11 mouse cellular contexts compared by ENCODE assay signal in genomic region chr2:163284856-163285255, GRCm38 (mm10).
DNase-seq lines count a peak whose midpoint lies in the region; ATAC-seq lines count a peak whose summit lies in the region.
"Had no signal": no experiment of that assay in that cellular context is flagged by ENCODE, and none has a peak within 500 bp of the region (broad histone marks: within the 10 kb centered on the region; RNA-seq: fewer than 3 reads in every experiment).

No protein-coding gene starts in this region.

- H3K9me3 ChIP-seq in hindbrain, embryonic 13.5 days = no peaks in the 10 kb centered on the region
- no peaks in the 10 kb centered on the region for H3K9me3 ChIP-seq in hindbrain, embryonic 10.5 days
- H3K9me3 ChIP-seq in midbrain, embryonic 12.5 days = no peaks in the 10 kb centered on the region
- H3K9me3 ChIP-seq in midbrain, embryonic 11.5 days (ENCODE audit: control insufficient read depth, low read length) = no peaks in the 10 kb centered on the region
- no peaks in the 10 kb centered on the region for H3K9me3 ChIP-seq in neural tube, embryonic 14.5 days (ENCODE audit: control insufficient read depth, low read length)
- H3K9me3 ChIP-seq: G1E had no signal

- H3K27ac ChIP-seq in hindbrain, embryonic 13.5 days = peak overlapping the region; percentile 87
- no peak overlapping the region for H3K27ac ChIP-seq in hindbrain, embryonic 10.5 days
- H3K27ac ChIP-seq in midbrain, embryonic 12.5 days (replicated peaks) = peak overlapping the region; percentile 64
- H3K27ac ChIP-seq in midbrain, embryonic 11.5 days (ENCODE audit: low read depth, low read length) = no peak overlapping the region
- H3K27ac ChIP-seq in neural tube, embryonic 14.5 days (ENCODE audit: low read depth, low read length) = peak overlapping the region; percentile 40; the same call in 1 of the 2 replicates

- H3K4me3 ChIP-seq in hindbrain, embryonic 13.5 days = no peak overlapping the region
- H3K4me3 ChIP-seq in hindbrain, embryonic 10.5 days = no peak overlapping the region
- H3K4me3 ChIP-seq in midbrain, embryonic 12.5 days = no peak overlapping the region
- no peak overlapping the region for H3K4me3 ChIP-seq in midbrain, embryonic 11.5 days (ENCODE audit: low read depth, low read length)
- no peak overlapping the region for H3K4me3 ChIP-seq in neural tube, embryonic 14.5 days (ENCODE audit: low read depth, low read length)

- ATAC-seq in hindbrain, embryonic 13.5 days (ENCODE audit: low FRiP score) = 0 out of 2 replicates have a peak, but pooled peaks have one; percentile 52
- ATAC-seq in midbrain, embryonic 12.5 days (ENCODE audit: low FRiP score, low read depth) = no peak
- no peak for ATAC-seq in midbrain, embryonic 11.5 days (ENCODE audit: low FRiP score)
- peak; percentile 50 for ATAC-seq in neural tube, embryonic 14.5 days (ENCODE audit: low read depth)
- ATAC-seq in cerebellum, adult (ENCODE audit: insufficient number of reproducible peaks, low FRiP score, low TSS enrichment) = no peak

- 49% methylated on average over 7 of the region's 7 CpGs for WGBS in hindbrain, embryonic 13.5 days
- WGBS in hindbrain, embryonic 10.5 days = 89% methylated on average over 7 of the region's 7 CpGs
- 77% methylated on average over 7 of the region's 7 CpGs for WGBS in midbrain, embryonic 12.5 days
- WGBS in midbrain, embryonic 11.5 days = 88% methylated on average over 7 of the region's 7 CpGs
- 24% methylated on average over 7 of the region's 7 CpGs for WGBS in neural tube, embryonic 14.5 days

- H3K9ac ChIP-seq in hindbrain, embryonic 13.5 days = no peak overlapping the region
- no peak overlapping the region for H3K9ac ChIP-seq in midbrain, embryonic 12.5 days (replicated peaks)
- H3K9ac ChIP-seq in midbrain, embryonic 11.5 days (ENCODE audit: low read length) = no peak overlapping the region
- H3K9ac ChIP-seq in neural tube, embryonic 14.5 days (replicated peaks; ENCODE audit: low read depth, low read length) = no peak overlapping the region

- H3K27me3 ChIP-seq in hindbrain, embryonic 13.5 days = peaks cover 39% of the 10 kb centered on the region
- H3K27me3 ChIP-seq in hindbrain, embryonic 10.5 days (ENCODE audit: insufficient read depth, poor library complexity, severe bottlenecking) = peaks cover 21% of the 10 kb centered on the region
- H3K27me3 ChIP-seq in midbrain, embryonic 12.5 days = peaks cover 10% of the 10 kb centered on the region; the same call in 1 of the 2 replicates
- no peaks in the 10 kb centered on the region for H3K27me3 ChIP-seq in midbrain, embryonic 11.5 days (ENCODE audit: control insufficient read depth, insufficient read depth, low read length)
- H3K27me3 ChIP-seq in neural tube, embryonic 14.5 days (ENCODE audit: control insufficient read depth, insufficient read depth, low read length) = peaks cover 11% of the 10 kb centered on the region

- no peaks in the 10 kb centered on the region for H3K36me3 ChIP-seq in hindbrain, embryonic 13.5 days
- H3K36me3 ChIP-seq in hindbrain, embryonic 10.5 days = 0 out of 2 replicates have a peak, but pooled peaks cover 4% of the 10 kb centered on the region
- H3K36me3 ChIP-seq in midbrain, embryonic 12.5 days = no peaks in the 10 kb centered on the region
- no peaks in the 10 kb centered on the region for H3K36me3 ChIP-seq in midbrain, embryonic 11.5 days (ENCODE audit: control insufficient read depth, insufficient read depth, low read length)
- H3K36me3 ChIP-seq in neural tube, embryonic 14.5 days (ENCODE audit: control insufficient read depth, insufficient read depth, low read length) = no peaks in the 10 kb centered on the region
- H3K36me3 ChIP-seq: G1E had no signal

- 0 out of 2 replicates have a peak overlapping the region, but pooled peaks have one; percentile 1 for H3K4me2 ChIP-seq in hindbrain, embryonic 13.5 days
- H3K4me2 ChIP-seq in midbrain, embryonic 12.5 days (replicated peaks) = no peak overlapping the region
- H3K4me2 ChIP-seq in midbrain, embryonic 11.5 days = no peak overlapping the region
- H3K4me2 ChIP-seq in neural tube, embryonic 14.5 days (ENCODE audit: low read depth, low read length) = no peak overlapping the region

- no peak for DNase-seq in hindbrain, embryonic 10.5 days (ENCODE audit: low spot score)
- no peak for DNase-seq in midbrain, embryonic 11.5 days (ENCODE audit: low spot score, missing footprints)
- DNase-seq in hindlimb bud, embryonic 11.5 days (ENCODE audit: extremely low spot score, low read depth, low spot score) = peak; percentile 42
- DNase-seq in cerebellum, postnatal 10 days = no peak
- DNase-seq: adrenal gland, postnatal 10 days; lung, postnatal 36 days had no signal

- H3K4me1 ChIP-seq in hindbrain, embryonic 13.5 days (replicated peaks) = peaks cover 36% of the 10 kb centered on the region
- peaks cover 16% of the 10 kb centered on the region for H3K4me1 ChIP-seq in hindbrain, embryonic 10.5 days (replicated peaks)
- H3K4me1 ChIP-seq in midbrain, embryonic 12.5 days = peaks cover 11% of the 10 kb centered on the region
- H3K4me1 ChIP-seq in midbrain, embryonic 11.5 days (ENCODE audit: control insufficient read depth, insufficient read depth, low read length) = peaks cover 3% of the 10 kb centered on the region
- peaks cover 22% of the 10 kb centered on the region for H3K4me1 ChIP-seq in neural tube, embryonic 14.5 days (ENCODE audit: control insufficient read depth, insufficient read depth, low read length)

Comparison
In these comparisons a context has a peak if more than half of its experiments do, and no peak if none do; other contexts are left out.
1. H3K27ac ChIP-seq: peak in hindbrain, embryonic 13.5 days (single experiment), midbrain, embryonic 12.5 days (single experiment) and neural tube, embryonic 14.5 days (single experiment); none in hindbrain, embryonic 10.5 days (single experiment) and midbrain, embryonic 11.5 days (single experiment).
2. ATAC-seq: peak in hindbrain, embryonic 13.5 days (single experiment) and neural tube, embryonic 14.5 days (single experiment); none in midbrain, embryonic 12.5 days (single experiment), midbrain, embryonic 11.5 days (single experiment) and cerebellum, adult (single experiment).